Mouse (Mus musculus) fat pad, adult 2 months (tissue): ENCODE data around the gene Prdm10.

ENCODE experiments used
- DNase-seq: peaks from one replicate; pipeline ENCODE4 v3.0.0-alpha.2; 2011; ENCODE audit warnings: low read depth, low spot score; ENCODE audit errors: extremely low read depth

Gene Prdm10

DNA sequence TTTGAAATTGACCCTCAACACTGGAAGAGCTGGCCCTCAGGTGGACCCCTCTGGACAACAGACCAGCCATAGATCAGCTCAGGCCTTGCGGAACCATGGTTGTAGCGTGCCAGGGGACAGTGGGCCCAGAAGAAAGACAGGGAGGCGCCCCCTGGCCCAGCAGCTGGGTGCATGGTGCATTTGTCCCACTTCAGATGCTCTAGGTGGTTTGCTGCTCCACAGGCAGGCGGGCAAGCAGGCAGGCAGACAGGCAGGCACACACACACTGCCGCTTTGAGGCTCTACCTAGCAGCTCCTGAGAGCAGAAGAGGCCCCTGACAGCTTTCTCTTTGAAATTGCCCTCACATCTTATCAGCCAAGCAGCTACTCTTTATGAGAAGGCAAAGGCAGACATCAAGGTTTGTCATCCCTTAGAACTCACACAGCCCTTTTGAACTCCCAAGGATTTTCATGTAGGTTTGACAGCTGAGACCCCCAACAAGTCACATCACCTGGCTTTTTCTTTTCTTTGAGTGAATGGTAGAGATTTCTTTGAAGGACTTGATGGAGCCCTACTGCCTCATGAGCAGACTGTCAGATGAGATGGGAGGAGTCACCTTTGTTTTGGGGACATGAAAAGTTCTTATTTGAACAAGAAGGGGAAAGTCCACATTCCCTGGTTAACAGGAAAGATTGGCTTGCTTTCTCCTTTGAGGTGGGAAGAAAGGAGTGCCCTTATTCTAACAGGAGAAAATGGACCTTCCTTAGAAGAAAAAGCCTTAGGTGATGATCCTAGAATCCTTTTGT is 21.4 kb downstream of the Prdm10 start:
- DNase-seq: no peak

DNA sequence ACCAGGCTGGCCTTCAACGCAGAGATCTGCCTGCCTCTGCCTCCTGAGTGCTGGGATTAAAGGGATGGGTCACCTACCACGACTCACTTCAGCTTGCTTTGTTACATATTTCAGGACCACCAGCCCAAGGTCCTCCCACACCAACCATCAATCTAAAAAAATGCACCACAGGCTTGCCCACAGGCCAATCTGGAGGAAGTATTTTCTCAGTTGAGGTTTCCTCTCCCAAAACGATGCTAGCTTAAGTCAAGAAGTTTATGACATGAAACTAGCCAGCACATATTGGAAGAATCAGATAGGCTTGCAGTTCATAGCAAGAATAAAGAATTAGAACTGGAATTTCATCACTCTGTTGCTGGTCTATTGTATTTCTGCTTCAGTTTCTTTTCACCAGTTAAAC is 24.0 kb downstream of the Prdm10 start:
- DNase-seq: no peak

DNA sequence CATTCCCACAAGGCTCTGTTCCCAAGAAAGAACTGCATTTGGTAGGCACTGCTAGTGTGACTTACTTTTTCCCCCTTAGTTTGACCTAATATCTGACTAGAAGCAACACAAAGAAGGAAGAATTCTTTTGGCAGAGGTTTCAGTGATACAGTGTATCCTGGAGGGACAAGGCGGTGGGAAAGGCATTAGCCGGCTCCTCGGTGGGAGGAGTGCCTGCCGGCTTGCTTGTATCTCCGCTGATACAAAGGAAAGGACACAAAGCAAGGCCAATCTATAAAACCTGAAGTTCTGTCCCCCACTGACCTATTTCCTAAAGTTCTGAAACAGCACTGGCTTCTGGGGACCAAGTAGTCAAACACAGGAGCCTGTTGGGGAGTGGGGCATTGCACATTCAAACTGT is 24.8 kb downstream of the Prdm10 start:
- no peak for DNase-seq

DNA sequence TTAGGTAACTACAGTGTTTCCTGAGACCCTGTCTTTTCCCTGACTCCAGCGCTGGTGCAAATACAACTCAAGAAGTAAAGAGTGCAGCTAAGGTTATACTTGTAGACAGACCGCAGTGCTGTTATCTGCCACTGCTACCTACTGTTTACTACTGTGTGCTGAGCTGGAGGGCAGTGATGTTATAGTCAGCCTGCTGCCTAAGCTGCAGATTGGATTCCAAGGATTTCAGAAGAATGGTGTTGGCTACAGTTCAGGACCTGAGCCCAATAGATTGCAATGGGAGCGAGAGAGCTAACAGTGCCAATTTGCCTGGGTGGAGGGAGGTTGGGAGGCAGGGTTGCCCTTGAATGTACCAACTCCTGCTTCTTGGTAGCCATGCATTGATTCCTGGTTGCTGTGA is 25.5 kb downstream of the Prdm10 start:
- DNase-seq: no peak

DNA sequence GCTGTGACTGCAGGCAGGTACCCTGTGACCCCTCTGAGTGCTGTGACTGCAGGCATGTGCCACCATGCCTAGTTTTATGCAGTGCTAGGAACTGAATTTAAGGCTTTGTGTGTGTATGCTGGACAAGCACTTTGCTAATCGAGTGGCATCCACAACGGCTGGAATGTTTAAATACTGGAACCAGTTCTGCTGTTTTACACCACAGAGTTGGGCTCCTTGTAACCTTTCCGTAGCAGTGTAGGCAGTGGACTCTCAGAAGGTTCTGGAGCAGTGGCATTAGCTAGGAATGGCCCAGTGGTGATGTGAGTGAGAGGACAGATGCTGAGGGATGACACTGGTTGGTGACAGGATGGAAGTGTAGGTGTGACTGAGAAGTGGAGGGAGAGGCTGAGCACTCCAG is 26.9 kb downstream of the Prdm10 start:
- no peak for DNase-seq

DNA sequence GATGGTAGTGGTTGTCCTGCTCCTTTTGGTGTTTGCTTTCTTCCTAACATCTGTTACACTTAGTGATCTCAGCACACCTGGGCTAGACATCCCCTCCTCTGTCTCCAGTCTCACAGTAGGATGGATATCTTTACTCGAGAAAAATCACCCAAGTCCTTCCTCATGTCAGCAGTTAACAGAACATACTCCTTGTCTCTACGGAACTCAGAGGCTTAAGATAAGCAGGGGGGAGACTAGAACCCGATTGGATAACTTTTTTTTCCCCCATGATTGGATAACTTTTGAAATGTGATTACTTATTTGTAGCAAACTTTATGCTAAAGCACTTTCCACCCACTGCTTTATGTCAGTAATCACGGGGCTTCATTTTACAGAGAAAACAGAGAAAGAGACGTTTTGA is 28.7 kb downstream of the Prdm10 start:
- DNase-seq: no peak

DNA sequence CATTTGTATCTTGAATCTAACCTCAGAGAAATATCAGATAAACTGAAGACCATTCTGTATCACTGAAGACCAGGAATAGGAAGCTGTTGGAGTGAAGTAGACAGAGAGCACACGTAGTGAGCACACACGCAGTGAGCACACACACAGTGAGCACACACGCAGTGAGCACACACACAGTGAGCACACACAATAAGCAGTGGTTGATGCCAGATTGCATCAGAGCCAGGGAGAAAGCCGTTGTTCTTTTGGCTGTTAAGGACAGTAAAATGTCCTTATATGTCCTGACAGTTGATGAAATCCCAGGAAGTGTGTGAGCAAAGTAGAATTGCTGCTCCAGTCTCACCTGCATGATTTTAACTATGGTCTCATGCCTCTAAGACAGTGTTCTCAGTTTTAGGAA is 30.3 kb downstream of the Prdm10 start:
- no peak for DNase-seq

DNA sequence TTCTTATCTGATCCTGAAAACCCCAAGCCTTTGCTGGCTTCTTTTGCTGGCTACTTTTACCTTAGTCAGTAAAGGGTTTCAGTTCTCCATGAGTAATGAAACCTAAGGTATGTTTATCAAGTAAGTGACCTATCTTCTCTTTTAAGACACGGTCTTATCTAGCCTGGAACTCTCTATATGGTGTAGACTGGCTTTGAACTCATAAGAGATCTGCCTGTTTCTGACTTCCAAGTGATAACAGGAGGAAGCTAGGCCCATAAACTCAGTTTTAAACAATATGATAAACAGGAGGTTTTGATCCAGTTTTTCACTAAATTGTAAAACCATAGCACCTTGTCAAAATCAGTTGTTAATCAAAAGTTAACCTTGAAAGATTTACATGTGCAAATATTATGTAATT is 33.5 kb downstream of the Prdm10 start:
- DNase-seq: no peak

DNA sequence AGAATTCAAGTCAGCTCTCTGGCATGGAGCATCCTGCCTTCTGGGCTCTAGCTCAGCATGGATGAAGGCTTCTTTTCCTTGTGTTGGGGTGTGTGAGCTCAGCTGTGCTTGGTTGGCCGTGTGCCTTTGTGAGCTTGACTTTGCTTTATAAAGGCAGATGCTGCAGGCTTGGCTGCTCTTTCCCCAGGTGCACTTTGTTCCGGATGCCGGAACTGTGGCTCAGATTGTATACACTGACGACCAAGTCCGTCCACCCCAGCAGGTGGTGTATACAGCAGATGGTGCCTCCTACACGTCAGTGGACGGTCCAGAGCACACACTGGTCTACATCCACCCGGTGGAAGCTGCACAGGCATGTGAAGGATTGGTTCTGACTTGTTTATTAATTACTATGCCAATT is 35.6 kb downstream of the Prdm10 start:
- DNase-seq: no peak

DNA sequence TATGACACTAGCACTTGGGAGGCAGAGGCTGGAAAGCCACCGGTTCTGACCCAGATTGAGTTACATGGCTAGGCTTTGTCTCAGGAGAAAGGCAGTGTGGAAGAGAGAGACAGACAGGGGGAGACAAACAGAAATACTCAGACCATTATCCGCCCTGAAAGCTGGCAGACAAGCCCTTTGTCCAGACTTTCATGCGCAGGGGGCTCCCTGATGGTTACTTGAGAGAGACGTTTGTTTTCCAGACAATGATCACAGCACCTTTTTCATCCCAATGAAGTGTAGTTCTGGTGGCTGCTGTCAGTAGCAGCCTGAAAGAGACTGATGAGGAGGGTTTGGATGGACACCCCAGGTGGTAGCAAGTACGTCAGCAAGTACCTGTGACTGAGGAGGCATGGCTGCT is 38.6 kb downstream of the Prdm10 start:
- DNase-seq: no peak

DNA sequence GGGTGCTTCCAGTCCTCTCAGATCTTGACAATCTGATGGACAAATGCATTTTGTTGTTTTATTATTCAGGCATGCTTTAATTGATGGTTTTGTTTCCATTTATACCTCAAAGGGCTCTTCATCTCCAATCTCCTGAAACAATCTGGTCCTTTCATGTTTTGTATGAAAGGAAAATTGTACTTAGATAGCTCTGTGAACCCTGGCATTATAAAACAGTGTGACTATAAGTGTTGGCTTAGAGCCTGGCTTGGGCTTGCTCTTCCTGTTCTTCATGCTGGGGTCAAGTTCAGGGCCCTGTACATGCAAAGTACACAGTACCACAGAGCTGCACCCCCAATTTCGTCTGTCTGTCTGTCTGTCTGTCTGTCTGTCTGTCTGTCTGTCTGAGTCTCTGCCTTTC is 40.4 kb downstream of the Prdm10 start:
- no peak for DNase-seq

DNA sequence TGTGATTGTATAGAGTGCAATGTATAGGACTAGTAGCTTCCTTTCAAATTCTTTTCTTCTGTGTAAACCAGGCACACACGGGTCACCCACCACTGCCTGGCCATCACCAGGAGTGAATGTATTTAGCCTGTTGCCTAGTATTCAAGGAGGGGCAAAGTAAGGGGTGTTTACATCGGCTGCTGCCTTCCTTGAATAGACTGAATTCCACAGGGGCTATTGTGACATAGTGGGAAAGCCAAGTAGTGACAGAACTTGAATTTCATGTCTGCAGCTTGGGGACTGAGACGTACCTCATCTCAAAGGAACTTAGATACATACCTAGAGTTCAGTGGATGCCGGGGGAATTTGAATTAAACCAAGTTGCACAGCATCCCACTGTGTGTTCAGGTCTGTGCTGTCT is 41.2 kb downstream of the Prdm10 start:
- no peak for DNase-seq

DNA sequence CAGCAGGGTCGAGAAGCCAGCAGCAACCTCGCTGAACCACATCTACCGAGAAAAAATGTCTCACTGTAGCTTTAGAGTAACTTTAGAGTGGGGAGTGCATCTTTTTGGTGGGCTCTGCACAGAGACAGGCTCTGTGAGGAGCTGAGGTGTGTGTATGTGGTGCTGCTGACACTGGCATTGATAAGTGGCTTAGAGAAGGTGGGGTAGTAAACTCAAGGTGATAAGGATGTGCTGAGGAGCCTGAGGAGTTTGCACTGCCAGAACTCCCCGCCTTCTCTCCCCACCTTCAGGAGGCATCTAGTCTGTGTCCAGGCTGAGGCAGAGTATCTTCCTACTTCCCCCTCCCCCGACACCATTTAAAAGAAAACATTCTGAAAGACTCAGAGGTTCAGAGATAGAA is 41.8 kb downstream of the Prdm10 start:
- no peak for DNase-seq

DNA sequence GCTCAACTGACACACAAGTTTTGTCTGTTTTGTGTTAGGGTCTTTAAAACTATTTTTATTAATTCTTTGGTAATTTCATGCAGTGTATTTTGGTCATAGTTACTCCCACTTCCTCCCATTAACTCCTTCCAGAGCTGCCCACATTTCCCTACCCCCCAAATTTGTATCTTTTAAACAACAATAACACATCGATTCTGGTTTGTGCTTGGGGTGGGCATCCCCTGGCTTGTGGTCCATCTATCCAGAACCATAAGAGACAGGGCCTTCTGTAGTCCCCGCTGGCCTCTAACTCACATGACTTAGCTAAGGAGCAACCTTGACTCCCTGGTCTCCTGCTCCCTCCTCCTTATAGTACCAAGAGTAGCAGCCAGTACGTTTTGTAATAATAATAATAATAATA is 50.5 kb downstream of the Prdm10 start:
- no peak for DNase-seq

DNA sequence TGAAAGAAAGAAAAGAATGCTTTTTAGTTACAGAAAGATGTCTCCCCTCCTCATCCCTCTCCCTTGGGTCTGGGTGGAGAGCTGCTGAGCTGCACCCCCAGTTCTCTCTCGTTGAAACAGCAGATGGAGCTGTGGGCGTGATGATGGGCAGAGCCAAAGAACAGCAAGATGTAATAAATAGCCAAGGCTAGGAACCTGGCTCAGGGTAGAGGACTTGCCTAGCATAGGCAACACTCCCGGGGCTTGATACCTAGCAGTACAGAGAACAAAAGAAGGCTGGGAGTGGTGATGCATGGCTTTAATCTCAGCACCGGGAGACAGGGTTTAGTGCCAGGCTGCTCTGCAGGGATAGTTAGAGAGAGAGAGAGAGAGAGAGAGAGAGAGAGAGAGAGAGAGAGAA is 50.9 kb downstream of the Prdm10 start:
- DNase-seq: no peak

DNA sequence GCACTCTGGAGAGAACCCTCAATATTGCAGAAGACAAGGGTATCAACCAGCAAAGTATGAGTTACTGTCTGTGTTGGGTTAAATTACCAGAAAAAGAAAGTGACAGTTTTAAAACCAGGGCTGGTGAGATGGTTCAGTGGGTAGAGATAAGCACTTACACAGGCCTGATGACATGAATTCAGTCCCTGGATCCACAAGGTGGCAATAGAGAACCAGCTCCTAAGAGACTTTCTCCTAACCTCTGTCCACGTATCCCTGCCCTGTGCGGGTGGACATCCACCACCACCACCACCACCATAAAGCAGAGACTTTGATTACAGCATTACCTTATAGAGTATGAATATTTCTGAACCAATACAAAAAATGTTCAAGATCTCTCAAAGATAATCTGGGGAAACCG is 51.6 kb downstream of the Prdm10 start:
- no peak for DNase-seq

DNA sequence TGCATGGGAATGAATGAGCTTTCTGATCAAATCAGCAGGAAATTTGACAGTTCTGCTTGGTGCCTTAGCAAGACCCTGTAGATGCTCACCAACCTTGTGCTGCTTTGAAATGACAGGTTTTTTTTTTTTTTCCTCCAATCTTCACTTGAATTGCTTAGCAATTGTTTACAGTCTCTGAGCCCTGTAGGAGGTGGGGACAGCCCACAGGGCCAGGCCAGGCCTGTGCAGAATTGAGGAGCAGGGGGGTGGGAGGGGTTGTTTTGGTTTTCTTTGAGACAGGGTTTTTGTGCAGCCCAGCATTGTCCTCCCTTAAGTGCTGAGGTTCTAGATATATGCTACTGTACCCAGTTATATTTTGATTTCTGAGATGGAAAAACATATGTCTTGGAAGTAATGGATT is 52.5 kb downstream of the Prdm10 start:
- no peak for DNase-seq

DNA sequence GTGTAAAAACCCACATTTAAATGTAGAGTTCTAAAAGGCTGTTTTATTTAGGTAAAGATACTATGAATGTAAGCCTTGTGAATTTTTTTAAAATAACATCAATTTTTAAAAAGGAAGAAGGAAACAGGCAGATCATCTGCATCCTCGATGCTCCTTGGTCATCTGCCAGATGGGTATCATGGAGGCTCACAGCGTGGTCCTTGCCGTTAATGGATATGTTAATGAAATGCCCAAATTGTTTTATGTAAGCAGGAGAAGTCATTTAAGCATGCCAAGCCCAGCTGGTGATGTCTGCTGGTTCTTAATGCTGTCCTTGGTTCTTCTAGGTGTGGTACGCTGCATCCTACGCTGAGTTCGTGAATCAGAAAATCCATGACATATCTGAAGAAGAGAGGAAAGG is 54.7 kb downstream of the Prdm10 start:
- DNase-seq: no peak

DNA sequence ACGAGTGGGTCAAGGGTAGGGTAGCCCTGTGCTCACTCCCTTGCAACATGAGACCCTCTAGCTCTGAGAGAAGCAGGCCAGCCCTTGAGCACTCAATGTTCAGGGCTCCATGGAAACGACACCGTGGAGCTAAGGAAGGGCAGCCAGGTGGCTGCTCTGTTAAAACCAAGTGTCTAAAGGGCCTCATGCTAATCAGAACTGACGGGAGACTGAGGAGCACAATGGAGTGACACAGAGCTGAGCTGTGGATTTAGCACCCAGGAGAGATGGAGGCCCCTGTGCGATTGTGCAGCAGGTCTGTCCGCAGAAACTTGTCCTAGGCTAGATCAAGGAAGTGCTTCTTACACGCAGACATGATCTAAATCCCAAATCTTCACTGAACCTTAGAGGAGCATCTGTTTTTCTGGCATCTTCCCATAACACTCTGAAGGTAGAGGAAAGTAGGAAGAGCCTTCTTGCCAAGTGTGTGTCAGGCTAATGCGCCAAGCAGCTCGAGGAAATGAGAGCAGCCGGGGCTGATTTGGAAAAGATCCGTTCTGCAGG is 64.0 kb downstream of the Prdm10 start:
- DNase-seq: no peak

DNA sequence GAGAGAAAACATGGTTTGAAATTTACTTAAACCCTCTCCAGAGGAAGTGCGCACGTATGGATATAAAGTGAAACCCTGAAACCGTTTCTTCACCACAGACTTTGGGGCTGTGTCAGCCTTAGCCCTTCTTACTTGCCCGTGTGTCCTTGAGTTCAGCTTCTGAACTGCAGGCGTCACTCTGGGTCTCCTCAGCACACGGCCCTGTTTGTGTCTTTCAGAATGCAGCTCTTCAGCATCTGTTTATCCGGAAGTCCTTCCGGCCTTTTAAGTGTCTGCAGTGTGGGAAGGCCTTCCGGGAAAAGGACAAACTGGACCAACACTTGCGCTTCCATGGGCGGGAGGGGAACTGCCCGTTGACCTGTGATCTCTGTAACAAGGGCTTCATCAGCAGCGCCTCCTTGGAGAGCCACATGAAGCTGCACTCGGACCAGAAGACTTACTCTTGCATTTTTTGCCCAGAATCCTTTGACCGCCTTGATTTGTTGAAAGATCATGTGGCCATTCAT is 66.3 kb downstream of the Prdm10 start:
- DNase-seq: no peak

DNA sequence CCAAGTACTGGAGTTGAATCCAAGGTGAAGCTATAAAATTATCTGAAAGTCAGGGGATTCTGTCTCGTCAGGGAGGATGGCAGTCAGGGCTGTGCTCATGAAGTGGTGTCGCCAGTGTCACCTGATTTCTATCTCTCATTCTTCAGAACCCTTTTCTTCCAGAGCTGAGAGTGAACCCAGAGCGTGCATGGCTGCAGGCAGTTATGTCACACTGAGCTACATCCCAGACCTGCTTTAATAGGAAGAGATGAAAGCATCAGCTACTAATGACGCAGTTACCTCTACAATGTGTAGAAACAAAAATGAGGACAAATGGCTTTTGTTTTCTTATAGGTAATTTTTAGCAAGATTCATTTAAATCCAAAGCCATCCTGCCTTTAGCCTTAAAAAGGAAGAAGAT is 68.1 kb downstream of the Prdm10 start:
- DNase-seq: no peak

DNA sequence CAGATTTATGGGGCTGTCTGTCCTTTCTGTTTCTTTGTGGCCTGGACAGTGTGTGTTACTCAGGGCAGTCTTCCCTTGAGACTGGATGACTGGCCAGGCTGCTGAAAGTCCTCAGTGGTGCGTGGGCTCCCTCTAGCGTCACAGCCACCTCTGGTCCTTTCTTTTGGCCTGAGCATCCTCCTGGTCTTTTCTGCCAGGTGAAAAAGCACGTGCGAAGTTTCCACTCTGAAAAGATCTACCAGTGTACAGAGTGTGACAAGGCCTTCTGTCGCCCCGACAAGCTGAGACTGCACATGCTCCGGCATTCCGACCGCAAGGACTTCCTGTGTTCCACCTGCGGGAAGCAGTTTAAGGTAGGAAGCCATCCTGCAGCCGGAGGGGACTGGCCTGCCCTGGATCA is 68.6 kb downstream of the Prdm10 start:
- DNase-seq: no peak

DNA sequence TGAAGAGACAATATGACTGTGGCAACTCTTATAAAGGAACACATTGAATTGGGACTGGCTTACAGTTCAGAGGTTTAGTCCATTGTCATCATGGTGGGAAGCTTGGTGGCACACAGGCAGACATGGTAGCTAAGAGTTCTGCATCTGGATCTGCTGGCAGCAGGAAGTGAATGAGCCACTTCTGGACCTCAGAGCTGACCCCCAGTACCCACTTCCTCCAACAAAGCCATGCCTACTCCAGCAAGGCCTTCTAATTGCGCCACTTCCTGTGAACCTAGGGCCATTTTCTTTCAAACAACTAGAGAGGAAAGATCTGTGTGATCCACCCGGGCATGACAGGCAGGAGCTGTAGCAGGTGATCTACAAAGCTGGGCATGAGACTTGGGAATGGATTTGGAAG is 72.4 kb downstream of the Prdm10 start:
- DNase-seq: no peak
